Mouse (Mus musculus): ENCODE data around the gene Sbno2. TPM values are rescaled to one million over a fixed set of nuclear protein-coding genes. Genes with fewer than 3 reads are reported as not detected.

The Sbno2 gene
- polyA plus RNA-seq, 1 experiment = 126 TPM

DNA sequence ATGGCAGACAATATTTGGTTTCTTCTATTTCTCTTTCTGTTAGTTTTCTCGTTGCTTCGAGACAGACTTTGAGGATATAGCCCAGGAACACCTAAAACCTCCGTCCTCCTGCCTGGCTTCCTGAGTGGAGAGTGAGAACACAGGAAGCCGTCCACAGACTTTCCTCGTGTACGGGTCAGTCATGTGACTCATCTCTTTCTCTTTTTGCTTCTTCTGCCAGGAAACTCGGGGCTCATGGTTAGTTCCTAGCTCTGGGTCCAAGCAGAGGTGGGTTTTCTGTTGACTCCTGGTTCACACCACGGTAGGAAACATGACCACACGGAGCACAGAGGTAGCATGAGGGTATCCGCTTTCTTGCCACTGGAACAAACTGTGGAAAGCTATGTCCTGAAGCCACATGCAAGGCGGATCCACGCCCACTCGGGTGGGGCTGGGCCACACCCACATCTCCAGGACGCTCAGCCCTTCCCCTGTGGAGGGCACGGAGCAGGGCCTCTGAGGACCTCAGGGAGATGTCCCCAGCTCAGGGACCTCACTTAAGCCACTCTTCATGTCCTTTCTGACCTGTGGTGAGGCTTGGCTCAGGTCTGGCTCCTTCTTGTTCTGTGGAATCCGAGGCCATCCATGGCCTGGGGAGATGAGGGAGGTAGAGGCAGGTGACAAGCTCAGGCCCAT, 24.8 kb downstream of the Sbno2 start:
- no peaks in the 10 kb centered on the region for H3K27me3 ChIP-seq (ENCODE audit: control insufficient read depth, insufficient read depth, low read length)
- H3K36me3 ChIP-seq (ENCODE audit: control insufficient read depth, insufficient read depth, low read length) = peaks cover 74% of the 10 kb centered on the region
- 65% methylated on average over 16 of the region's 16 CpGs for WGBS
- H3K4me1 ChIP-seq (ENCODE audit: control insufficient read depth, insufficient read depth, insufficient read length, low read length) = peaks cover 14% of the 10 kb centered on the region
- no peak overlapping the region for H3K27ac ChIP-seq (ENCODE audit: insufficient read depth, low read depth, low read length)
- TF ChIP-seq CTCF (IDR thresholded peaks at IDR 0.05; ENCODE audit: extremely low read depth, insufficient read length, insufficient replicate concordance, low read depth, low read length) = no peak
- no peak for TF ChIP-seq POLR2A (IDR thresholded peaks at IDR 0.05; ENCODE audit: low read depth, low read length)
- no peak overlapping the region for H3K4me3 ChIP-seq (ENCODE audit: low read depth, low read length)

DNA sequence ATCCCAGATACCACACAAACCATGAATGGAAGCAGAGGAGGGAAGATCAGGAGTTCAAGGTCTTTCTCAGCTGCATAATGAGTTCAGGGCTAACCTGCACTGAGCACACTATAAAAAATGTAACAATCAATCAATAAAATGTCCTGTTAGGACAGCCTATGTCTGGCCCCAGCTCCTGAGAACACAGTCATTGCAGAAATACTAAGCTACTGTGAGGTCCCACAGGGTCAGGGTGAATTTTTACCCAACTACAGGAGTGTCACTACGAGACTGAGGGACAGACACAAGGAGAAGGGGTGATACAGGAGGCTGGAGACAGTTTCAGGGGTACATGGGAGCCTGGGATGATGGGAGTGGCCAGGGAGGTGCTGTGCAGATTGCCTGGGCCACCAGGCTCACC, 27.0 kb downstream of the Sbno2 start:
- TF ChIP-seq CTCF (IDR thresholded peaks at IDR 0.05; ENCODE audit: extremely low read depth, insufficient read length, insufficient replicate concordance, low read depth, low read length) = no peak
- no peak for TF ChIP-seq POLR2A (IDR thresholded peaks at IDR 0.05; ENCODE audit: low read depth, low read length)
- no peaks in the 10 kb centered on the region for H3K27me3 ChIP-seq (ENCODE audit: control insufficient read depth, insufficient read depth, low read length)
- H3K36me3 ChIP-seq (ENCODE audit: control insufficient read depth, insufficient read depth, low read length) = peaks cover 56% of the 10 kb centered on the region
- no peak overlapping the region for H3K4me3 ChIP-seq (ENCODE audit: low read depth, low read length)
- peaks cover 15% of the 10 kb centered on the region for H3K4me1 ChIP-seq (ENCODE audit: control insufficient read depth, insufficient read depth, insufficient read length, low read length)
- H3K27ac ChIP-seq (ENCODE audit: insufficient read depth, low read depth, low read length) = no peak overlapping the region
- WGBS = 93% methylated on average over 1 of the region's 1 CpGs

DNA sequence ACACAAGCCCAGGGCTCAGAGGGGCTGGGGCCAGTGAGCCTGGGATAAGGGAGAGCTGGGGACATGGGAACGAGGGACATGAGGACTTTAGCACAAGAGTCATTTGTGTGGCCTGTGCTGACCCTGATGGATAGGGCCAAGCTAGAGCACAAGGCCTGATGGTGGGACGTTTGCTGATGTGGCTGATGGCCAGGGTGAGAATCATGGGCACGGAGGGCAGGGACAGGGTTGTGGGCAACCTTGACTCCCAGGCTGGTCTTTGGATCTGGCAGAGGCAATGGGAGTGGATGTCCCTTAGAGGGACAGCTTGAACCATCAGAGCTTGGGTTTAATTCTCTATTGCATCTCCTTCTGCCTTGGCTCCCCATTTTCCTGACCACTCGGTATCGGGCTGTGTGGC, 28.1 kb downstream of the Sbno2 start:
- no peak overlapping the region for H3K4me3 ChIP-seq (ENCODE audit: low read depth, low read length)
- TF ChIP-seq POLR2A (IDR thresholded peaks at IDR 0.05; ENCODE audit: low read depth, low read length) = no peak
- no peak for TF ChIP-seq CTCF (IDR thresholded peaks at IDR 0.05; ENCODE audit: extremely low read depth, insufficient read length, insufficient replicate concordance, low read depth, low read length)
- 94% methylated on average over 5 of the region's 5 CpGs for WGBS

DNA sequence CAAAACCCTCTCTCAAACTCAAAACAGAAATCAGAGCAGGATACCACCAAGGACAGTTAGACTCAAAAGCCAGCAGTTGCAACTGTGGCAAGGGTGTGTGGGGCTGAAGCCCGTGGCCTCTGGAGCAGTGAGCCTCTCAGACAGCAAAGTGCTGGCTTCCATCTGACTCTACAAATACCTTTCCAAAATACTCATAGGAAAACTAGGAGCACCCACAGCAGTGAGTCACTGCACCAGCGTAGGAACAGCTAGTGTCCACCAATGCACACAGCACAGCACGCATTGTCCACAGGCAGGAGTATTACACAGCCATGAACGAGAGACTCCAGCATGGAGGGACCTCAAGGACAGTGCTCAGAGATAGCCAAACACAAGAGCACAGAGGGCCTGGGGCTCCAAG, 29.0 kb downstream of the Sbno2 start:
- WGBS = 97% methylated on average over 4 of the region's 4 CpGs
- Histone ChIP-seq H3K4me3 (ENCODE audit: low read depth, low read length) (no peak overlapping the region), H3K27me3 (ENCODE audit: control insufficient read depth, insufficient read depth, low read length) (no peaks in the 10 kb centered on the region), H3K36me3 (ENCODE audit: control insufficient read depth, insufficient read depth, low read length) (peaks cover 45% of the 10 kb centered on the region), H3K27ac (ENCODE audit: insufficient read depth, low read depth, low read length) (peak overlapping the region; percentile 41; the same call in 1 of the 2 replicates), H3K4me1 (ENCODE audit: control insufficient read depth, insufficient read depth, insufficient read length, low read length) (peaks cover 26% of the 10 kb centered on the region)
- TF ChIP-seq POLR2A (IDR thresholded peaks at IDR 0.05; ENCODE audit: low read depth, low read length) (no peak), CTCF (IDR thresholded peaks at IDR 0.05; ENCODE audit: extremely low read depth, insufficient read length, insufficient replicate concordance, low read depth, low read length) (no peak)

More for the DNA sequence above, 28.1 kb downstream of the Sbno2 start:
- Histone ChIP-seq H3K27me3 (ENCODE audit: control insufficient read depth, insufficient read depth, low read length) (no peaks in the 10 kb centered on the region), H3K4me1 (ENCODE audit: control insufficient read depth, insufficient read depth, insufficient read length, low read length) (peaks cover 19% of the 10 kb centered on the region), H3K27ac (ENCODE audit: insufficient read depth, low read depth, low read length) (no peak overlapping the region), H3K36me3 (ENCODE audit: control insufficient read depth, insufficient read depth, low read length) (peaks cover 46% of the 10 kb centered on the region)

DNA sequence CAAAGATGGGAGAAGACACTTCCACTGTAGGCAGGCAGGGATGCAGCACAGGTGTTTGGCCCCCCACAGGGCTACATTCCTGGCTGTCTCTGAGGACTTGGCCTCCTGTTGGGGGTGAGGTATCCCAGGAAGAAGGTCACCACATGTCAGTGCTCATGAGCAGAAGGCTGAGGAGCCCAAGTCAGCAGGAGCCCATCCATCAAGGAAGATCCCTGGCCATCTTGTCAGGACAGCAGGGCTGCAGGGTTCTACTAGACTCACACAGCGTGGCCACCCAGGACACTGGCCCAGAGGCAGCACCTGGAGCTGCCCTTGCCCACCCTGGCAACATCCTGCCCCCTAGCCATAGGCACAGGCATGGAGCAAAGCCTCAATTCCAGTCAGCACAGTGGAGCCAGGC, 29.4 kb downstream of the Sbno2 start:
- TF ChIP-seq POLR2A (IDR thresholded peaks at IDR 0.05; ENCODE audit: low read depth, low read length) (no peak), CTCF (IDR thresholded peaks at IDR 0.05; ENCODE audit: extremely low read depth, insufficient read length, insufficient replicate concordance, low read depth, low read length) (no peak)
- Histone ChIP-seq H3K27me3 (ENCODE audit: control insufficient read depth, insufficient read depth, low read length) (no peaks in the 10 kb centered on the region), H3K4me3 (ENCODE audit: low read depth, low read length) (no peak overlapping the region), H3K4me1 (ENCODE audit: control insufficient read depth, insufficient read depth, insufficient read length, low read length) (peaks cover 29% of the 10 kb centered on the region), H3K36me3 (ENCODE audit: control insufficient read depth, insufficient read depth, low read length) (peaks cover 41% of the 10 kb centered on the region), H3K27ac (ENCODE audit: insufficient read depth, low read depth, low read length) (peak overlapping the region; percentile 41; the same call in 1 of the 2 replicates)
- WGBS = 91% methylated on average over 1 of the region's 1 CpGs

DNA sequence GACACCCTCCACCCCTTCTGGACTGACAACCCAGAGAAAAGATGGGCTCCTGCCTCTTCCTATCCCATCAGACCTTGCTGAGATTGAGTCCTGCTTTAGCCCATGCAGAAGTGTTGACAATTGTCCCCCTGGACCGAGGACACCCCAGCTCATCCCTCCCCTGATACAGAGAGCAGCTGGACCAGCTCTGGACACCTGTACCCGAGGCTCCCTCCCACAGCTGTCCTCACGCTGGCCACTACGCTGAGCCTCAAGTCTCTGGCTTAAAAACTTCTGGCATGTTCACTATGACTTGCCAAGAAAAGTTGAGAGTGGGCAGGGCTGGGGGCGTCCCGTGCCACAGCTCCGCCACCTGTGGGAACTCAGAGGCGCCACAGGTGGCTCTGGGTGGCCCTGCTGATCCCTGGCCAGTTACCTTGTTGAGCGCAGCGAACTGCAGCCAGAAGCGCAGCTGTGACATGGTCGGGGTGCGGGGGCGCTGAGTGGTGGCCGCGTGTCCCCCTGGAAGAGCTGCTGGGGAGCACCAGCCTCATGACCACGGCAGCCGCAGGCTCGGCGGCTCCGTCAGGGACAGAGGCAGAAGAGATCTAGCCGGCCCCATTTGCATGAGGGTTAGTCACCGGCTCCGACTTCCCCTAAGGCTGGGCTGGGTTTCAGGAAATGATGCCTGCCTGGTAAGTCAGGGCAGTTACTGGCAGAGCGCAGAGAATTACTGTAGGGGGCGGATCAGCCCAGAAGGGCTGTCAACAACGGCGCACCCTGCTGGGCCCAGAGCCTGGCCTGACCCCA, 30.4 kb downstream of the Sbno2 start:
- H3K4me3 ChIP-seq (ENCODE audit: low read depth, low read length) = peak overlapping the region; percentile 68
- TF ChIP-seq CTCF (IDR thresholded peaks at IDR 0.05; ENCODE audit: extremely low read depth, insufficient read length, insufficient replicate concordance, low read depth, low read length) (peak; percentile 60; the same call in 1 of the 2 replicates), POLR2A (IDR thresholded peaks at IDR 0.05; ENCODE audit: low read depth, low read length) (no peak; the same call in 1 of the 2 replicates)
- WGBS = 12% methylated on average over 28 of the region's 28 CpGs
- H3K27me3 ChIP-seq (ENCODE audit: control insufficient read depth, insufficient read depth, low read length) = no peaks in the 10 kb centered on the region
- H3K4me1 ChIP-seq (ENCODE audit: control insufficient read depth, insufficient read depth, insufficient read length, low read length) = peaks cover 32% of the 10 kb centered on the region
- peak overlapping the region; percentile 91 for H3K27ac ChIP-seq (ENCODE audit: insufficient read depth, low read depth, low read length)
- H3K36me3 ChIP-seq (ENCODE audit: control insufficient read depth, insufficient read depth, low read length) = peaks cover 39% of the 10 kb centered on the region

Measured in small intestine, adult 2 months (tissue).